Mouse (Mus musculus) megakaryocyte, embryonic 14.5 days (primary cell): ENCODE results near the gene Psmb8. TPM values are rescaled to one million over a fixed set of nuclear protein-coding genes. Genes with fewer than 3 reads are reported as not detected.

Experiments
- H3K27me3 ChIP-seq: replicated peaks from 2 replicates; pipeline ENCODE3; 2012; ENCODE audit warnings: inconsistent platforms
- H3K36me3 ChIP-seq: replicated peaks from 2 replicates; pipeline ENCODE3; 2012; ENCODE audit warnings: low read length, inconsistent platforms, mixed read lengths
- H3K4me1 ChIP-seq: 2 replicates; pipeline ENCODE4 v1.6.1; 2012; ENCODE audit warnings: inconsistent platforms
- H3K4me3 ChIP-seq: replicated peaks from 2 replicates; pipeline ENCODE3; 2012; ENCODE audit warnings: moderate library complexity, mild to moderate bottlenecking, inconsistent platforms
- H3K9me3 ChIP-seq: 2 replicates; pipeline ENCODE4 v1.6.1; 2012; ENCODE audit warnings: inconsistent platforms
- FLI1 ChIP-seq: IDR thresholded peaks from 2 replicates; pipeline ENCODE4 v1.6.1; 2012; ENCODE audit warnings: low read length, inconsistent platforms, mixed read lengths
- GATA1 ChIP-seq: IDR thresholded peaks from 3 replicates; pipeline ENCODE4 v1.6.1; 2012; ENCODE audit warnings: mixed read lengths, low read length, inconsistent platforms, borderline replicate concordance
- polyA plus RNA-seq: library from polyadenylated mRNA; stranded (reverse); fragments of >175 nt; gene quantifications from 2 replicates; pipeline ENCODE4 v1.2.3, GENCODE M21; 2012; ENCODE audit warnings: low replicate concordance; ENCODE audit not compliant: insufficient read depth

The Psmb8 gene
- polyA plus RNA-seq, 1 experiment, result 74.9 TPM

- peaks cover 16% of the 10 kb centered on the region for H3K4me1 ChIP-seq
- peaks cover 10% of the 10 kb centered on the region for H3K27me3 ChIP-seq
- no peak overlapping the region for H3K4me3 ChIP-seq
- TF ChIP-seq GATA1 (no peak), FLI1 (no peak)
- peaks cover 21% of the 10 kb centered on the region for H3K9me3 ChIP-seq
- H3K36me3 ChIP-seq, result no peaks in the 10 kb centered on the region
Observed at GRCm38 (mm10) chr17:34174075-34174474, 23.4 kb upstream of the Psmb8 start.

DNA sequence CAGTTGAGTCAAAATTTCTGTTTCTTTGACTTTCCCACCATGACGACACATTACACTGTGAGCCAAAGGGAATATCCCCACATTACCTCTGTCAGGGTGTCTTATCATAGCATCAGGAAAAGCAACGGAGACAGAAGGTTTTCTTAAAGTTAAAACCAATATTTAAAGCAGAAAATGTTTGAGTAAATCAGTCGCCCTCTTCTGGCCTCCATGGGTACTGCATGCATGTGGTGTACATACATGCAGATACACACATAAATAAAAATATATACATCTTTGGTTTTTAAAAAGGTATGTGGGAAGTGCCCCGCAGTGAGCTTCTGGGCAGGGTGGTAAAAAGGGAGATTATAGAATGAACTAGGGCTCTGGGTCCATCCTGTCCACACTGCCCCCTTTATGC, 20.3 kb upstream of the Psmb8 start:
- H3K4me1 ChIP-seq, result peaks cover 7% of the 10 kb centered on the region
- H3K4me3 ChIP-seq, result no peak overlapping the region
- H3K36me3 ChIP-seq, result peaks cover 14% of the 10 kb centered on the region
- H3K27me3 ChIP-seq, result peaks cover 10% of the 10 kb centered on the region
- TF ChIP-seq GATA1 (no peak), FLI1 (no peak)
- peaks cover 19% of the 10 kb centered on the region for H3K9me3 ChIP-seq

GRCm38 (mm10) chr17:34179019-34179418, 18.5 kb upstream of the Psmb8 start:
- Histone ChIP-seq H3K4me3 (no peak overlapping the region), H3K4me1 (peaks cover 12% of the 10 kb centered on the region), H3K27me3 (peaks cover 9% of the 10 kb centered on the region), H3K36me3 (peaks cover 33% of the 10 kb centered on the region), H3K9me3 (peaks cover 16% of the 10 kb centered on the region; the same call in 1 of the 2 replicates)
- TF ChIP-seq GATA1 (no peak), FLI1 (no peak)

DNA sequence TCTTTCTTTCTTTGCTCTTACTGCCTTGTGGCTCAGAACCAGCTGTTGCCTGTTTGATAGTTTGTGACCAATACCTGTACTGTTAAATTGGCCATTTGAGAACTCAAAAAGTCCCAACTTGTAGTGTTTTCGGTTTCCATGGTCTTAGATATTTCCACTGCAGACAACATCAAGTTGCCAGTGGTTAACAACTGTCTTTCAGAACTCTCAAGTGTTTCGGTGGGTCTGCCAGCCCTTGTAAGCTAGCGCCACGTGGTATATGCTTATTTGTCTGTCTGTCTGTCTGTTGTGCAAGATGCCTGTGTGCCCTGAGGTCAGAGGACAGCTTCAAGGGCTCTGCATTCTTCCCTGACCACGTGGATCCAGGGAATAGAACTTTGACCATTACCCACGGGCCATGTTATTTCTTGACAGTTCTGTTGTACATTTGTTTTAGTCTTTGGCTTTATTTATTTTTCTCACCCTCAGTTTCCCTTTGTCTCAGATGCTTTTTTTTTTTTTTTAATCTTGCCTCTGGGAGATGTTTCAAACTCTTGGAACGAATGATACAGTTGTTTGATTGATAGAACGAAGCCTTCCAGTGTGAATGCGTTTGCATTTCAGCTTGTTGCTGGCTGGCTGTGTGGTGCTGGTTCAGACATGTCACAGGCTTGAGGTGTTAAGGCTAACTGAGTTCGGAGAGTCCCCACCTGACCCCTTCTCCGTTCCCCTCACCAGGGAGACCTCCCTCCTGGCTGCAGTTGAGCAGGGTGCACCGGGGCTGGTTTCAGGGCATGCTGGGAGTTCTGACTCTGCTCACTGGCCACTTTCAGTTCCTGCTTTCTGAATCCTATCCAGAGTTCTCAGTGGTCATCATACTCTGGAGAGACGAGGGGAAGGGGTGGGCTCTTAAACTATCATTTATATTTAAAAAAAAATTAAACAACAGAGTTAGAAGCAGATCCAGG, 17.3 kb upstream of the Psmb8 start:
- peaks cover 6% of the 10 kb centered on the region for H3K27me3 ChIP-seq
- H3K36me3 ChIP-seq, result peaks cover 40% of the 10 kb centered on the region
- peaks cover 11% of the 10 kb centered on the region for H3K4me1 ChIP-seq
- TF ChIP-seq FLI1 (no peak), GATA1 (no peak)
- H3K9me3 ChIP-seq, result peaks cover 16% of the 10 kb centered on the region; the same call in 1 of the 2 replicates
- no peak overlapping the region for H3K4me3 ChIP-seq

DNA sequence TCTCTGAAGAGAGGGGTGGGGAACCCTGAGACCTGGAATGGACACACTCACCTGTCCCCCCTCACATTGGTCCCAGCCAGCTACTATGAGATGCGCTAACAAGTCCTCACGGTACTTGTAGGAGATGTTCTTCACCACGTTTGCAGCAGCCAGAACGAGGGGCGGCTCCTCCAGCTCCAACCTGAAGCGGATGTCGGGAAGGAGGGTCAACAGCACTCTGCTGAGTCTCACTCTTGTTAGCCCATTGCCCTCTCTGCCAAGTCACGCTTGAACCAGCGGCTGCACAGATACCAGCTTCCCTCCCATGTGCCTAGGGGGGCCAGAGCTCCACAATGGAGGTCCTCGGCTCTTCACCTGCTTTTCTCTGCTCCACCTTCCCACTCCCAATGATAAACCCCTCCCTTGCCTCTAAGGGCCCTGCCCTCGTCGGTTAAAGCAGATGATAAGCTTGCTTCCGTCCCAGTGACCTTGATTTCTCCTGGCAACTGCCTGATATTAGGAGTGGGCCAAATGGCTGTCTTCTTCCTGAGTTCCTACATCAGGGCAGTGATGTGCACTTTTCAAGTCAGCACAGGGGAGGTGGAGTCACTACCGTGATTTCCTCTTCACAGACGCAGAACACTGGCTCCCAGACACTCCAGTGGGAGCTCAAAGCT, 13.8 kb upstream of the Psmb8 start:
- Histone ChIP-seq H3K4me1 (peaks cover 32% of the 10 kb centered on the region), H3K36me3 (peaks cover 40% of the 10 kb centered on the region), H3K9me3 (no peaks in the 10 kb centered on the region), H3K4me3 (peak overlapping the region; percentile 38), H3K27me3 (no peaks in the 10 kb centered on the region)
- TF ChIP-seq FLI1 (no peak), GATA1 (no peak)

- Histone ChIP-seq H3K4me1 (peaks cover 48% of the 10 kb centered on the region), H3K36me3 (peaks cover 58% of the 10 kb centered on the region), H3K4me3 (peak overlapping the region; percentile 99), H3K9me3 (no peaks in the 10 kb centered on the region), H3K27me3 (no peaks in the 10 kb centered on the region)
- no peak for TF ChIP-seq GATA1
- TF ChIP-seq FLI1, result no peak
Observed at GRCm38 (mm10) chr17:34185526-34185925, 12.0 kb upstream of the Psmb8 start.

DNA sequence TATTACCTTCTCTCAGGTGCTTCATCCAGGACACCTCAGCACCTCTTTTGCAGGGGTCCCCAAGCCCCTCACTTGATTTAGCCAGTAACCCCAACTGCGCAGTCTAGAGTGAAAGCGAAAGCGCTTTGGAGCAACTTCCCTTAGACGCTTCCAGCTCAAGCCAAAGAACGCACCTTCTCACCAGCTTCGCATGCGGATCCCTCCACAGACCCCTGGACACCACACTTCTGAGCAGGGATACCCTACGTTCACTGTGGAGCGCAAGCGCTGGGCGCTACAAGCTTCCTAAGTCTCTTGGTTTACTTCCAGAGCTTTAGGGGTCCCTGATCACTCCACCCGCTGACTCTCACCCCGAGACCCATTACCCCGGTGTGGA, 10.6 kb upstream of the Psmb8 start:
- Histone ChIP-seq H3K27me3 (no peaks in the 10 kb centered on the region), H3K36me3 (peaks cover 61% of the 10 kb centered on the region), H3K9me3 (no peaks in the 10 kb centered on the region), H3K4me3 (peak overlapping the region; percentile 99), H3K4me1 (peaks cover 61% of the 10 kb centered on the region)
- TF ChIP-seq FLI1, result no peak

DNA sequence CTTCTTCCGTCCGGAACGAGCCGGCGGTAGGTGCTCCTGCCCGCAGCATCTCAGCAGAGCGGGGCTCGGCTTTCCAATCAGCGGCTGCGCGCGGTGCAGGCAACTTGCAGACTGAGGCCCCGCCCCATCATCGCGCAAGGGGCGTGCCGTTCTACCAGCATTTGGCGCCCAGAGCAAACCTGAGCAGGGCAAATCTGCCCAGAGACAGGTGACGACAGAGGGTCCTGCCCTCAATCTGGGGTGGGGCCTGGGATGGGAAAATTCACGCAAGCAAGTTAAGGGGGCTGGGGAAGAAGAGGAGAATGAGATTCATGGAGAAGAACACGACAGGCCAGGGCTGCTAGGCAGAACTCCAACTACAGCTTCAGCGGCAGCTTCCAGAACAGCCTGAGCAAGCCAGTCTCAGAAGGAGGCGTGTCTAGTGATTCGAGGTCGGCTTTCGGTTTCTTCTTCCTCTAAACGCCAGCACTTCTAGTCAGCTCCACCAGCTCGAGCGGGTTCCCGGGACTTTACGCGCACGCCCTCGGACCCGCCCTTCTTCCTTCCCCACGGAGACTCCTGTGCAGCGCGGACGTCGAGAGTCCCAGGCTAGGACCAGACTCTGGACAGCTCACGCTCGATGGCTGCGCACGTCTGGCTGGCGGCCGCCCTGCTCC, 10.1 kb upstream of the Psmb8 start, which contains the start of the genes Tap1 and Psmb9:
TSS of gene Tap1 (plus strand) at position 293 of the 656 bp plus-strand sequence.
TSS of gene Psmb9 (minus strand) at position 504 of the 656 bp plus-strand sequence.
- Histone ChIP-seq H3K27me3 (no peaks in the 10 kb centered on the region), H3K4me3 (peak within 1 kb of the TSS; percentile 99), H3K36me3 (peaks cover 61% of the 10 kb centered on the region), H3K9me3 (no peaks in the 10 kb centered on the region), H3K4me1 (peaks cover 63% of the 10 kb centered on the region)
- no peak for TF ChIP-seq GATA1
- no peak for TF ChIP-seq FLI1

- H3K27me3 ChIP-seq, result no peaks in the 10 kb centered on the region
- no peak for TF ChIP-seq FLI1
- no peak for TF ChIP-seq GATA1
- H3K9me3 ChIP-seq, result no peaks in the 10 kb centered on the region
- peaks cover 61% of the 10 kb centered on the region for H3K36me3 ChIP-seq
- peak overlapping the region; percentile 99 for H3K4me3 ChIP-seq
- peaks cover 68% of the 10 kb centered on the region for H3K4me1 ChIP-seq
Observed at GRCm38 (mm10) chr17:34188010-34188409, 9.5 kb upstream of the Psmb8 start.
